Mouse (Mus musculus) liver, embryonic 14.5 days (tissue): ENCODE measurements around the gene Cit.

ENCODE experiments used
- CTCF ChIP-seq: IDR thresholded peaks from 2 replicates; pipeline ENCODE4 v1.5.1; 2016; ENCODE audit warnings: antibody characterized with exemption, low read depth, control low read depth
- EP300 ChIP-seq: IDR thresholded peaks from 2 replicates; pipeline ENCODE4 v1.6.1; 2016; ENCODE audit warnings: antibody characterized with exemption, low read depth

DNA sequence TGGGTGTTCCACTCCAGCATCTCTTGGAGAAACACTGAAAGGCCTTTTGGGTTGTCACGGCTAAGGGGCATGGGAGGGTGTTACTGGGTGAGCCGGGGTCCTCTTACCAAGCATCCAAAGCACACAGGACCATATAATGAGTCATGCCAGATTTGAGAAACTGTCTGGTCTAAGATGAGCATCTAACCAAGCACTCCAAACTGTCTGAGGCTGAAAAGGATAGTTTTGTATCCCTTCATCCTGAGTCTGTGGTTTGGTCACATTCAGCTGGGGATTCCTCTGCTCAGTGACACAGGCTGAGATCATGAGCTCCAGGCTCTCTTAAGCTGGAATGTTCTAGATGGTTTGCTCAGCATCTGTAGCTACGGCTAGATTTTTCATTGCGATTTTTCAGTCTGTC, 7.4 kb downstream of the Cit start:
- TF ChIP-seq CTCF (no peak), EP300 (no peak)
